Mouse (Mus musculus): ENCODE measurements around the gene Lrrc55.

DNA sequence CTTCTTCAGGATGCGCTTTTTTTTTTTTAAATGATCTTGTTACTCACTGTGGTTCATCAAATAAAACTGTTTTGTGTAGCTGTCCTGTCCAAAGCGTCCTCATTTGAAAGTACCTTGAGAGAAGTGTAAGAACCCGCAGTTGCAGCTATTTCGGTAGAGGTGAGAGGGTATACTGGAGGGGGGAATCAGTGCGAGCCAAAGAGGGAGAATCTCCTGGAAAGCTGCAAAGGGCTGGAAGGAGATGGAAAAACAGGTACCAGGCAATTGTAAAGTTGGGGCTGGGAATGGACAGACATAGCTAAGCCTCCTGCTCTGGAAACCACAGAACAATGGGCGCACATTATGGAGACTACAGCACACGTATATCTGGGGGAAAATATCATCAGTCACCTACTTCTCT, 57.2 kb downstream of the Lrrc55 start:
- TF ChIP-seq CTCF (IDR thresholded peaks at IDR 0.05; ENCODE audit: control insufficient read depth, insufficient read depth, low read length), result no peak
- no peak for TF ChIP-seq POLR2A (IDR thresholded peaks at IDR 0.05; ENCODE audit: borderline replicate concordance, control insufficient read depth, low read depth, low read length)

All from bone marrow, adult 2 months (tissue).